Mouse (Mus musculus) stomach, postnatal 0 days (tissue): ENCODE measurements at regions not wholly inside any gene's neighbourhood (a gene's known extent, or its start where the extent isn't known, plus 50 kb on each side); places are given as distances from the start of the nearest gene placed in this dataset.

Source experiments
- ATAC-seq: fragments of 200-750 bp; cut with Nextera tagmentation; 2 replicates; pipeline ENCODE4 v1.8.0; 2017; ENCODE audit not compliant: low FRiP score, low TSS enrichment
- DNase-seq: peaks from one replicate; pipeline ENCODE4 v3.0.0-alpha.2; 2016; ENCODE audit warnings: low spot score
- H3K27ac ChIP-seq: fragments of 300-500 bp; sonication (generic); replicated peaks from 2 replicates; pipeline ENCODE4 v1.5.1; 2014; ENCODE audit warnings: mild to moderate bottlenecking, control low read depth
- H3K27me3 ChIP-seq: fragments of 300-500 bp; sonication (generic); 2 replicates; pipeline ENCODE4 v1.6.1; 2014; ENCODE audit warnings: low read length; ENCODE audit not compliant: control insufficient read depth, insufficient read depth
- H3K36me3 ChIP-seq: fragments of 300-500 bp; sonication (generic); 2 replicates; pipeline ENCODE4 v1.6.1; 2014; ENCODE audit warnings: low read length, mixed read lengths; ENCODE audit not compliant: control insufficient read depth, insufficient read depth
- H3K4me1 ChIP-seq: fragments of 300-500 bp; sonication (generic); replicated peaks from 2 replicates; pipeline ENCODE4 v1.6.1; 2014; ENCODE audit warnings: antibody characterized with exemption; ENCODE audit not compliant: control insufficient read depth, insufficient read depth
- H3K4me2 ChIP-seq: fragments of 300-500 bp; sonication (generic); replicated peaks from 2 replicates; pipeline ENCODE4 v1.6.1; 2014; ENCODE audit warnings: low read depth, mild to moderate bottlenecking, control low read depth, moderate library complexity
- H3K4me3 ChIP-seq: fragments of 300-500 bp; sonication (generic); 2 replicates; pipeline ENCODE4 v1.5.1; 2014; ENCODE audit warnings: low read depth, low read length, control low read depth
- H3K9ac ChIP-seq: fragments of 300-500 bp; sonication (generic); 2 replicates; pipeline ENCODE4 v1.6.1; 2014; ENCODE audit warnings: mild to moderate bottlenecking, low read length, control low read depth, mixed read lengths
- H3K9me3 ChIP-seq: fragments of 300-500 bp; sonication (generic); 2 replicates; pipeline ENCODE4 v1.6.1; 2016; ENCODE audit warnings: low read length; ENCODE audit not compliant: control insufficient read depth
- CTCF ChIP-seq: IDR thresholded peaks from 2 replicates; pipeline ENCODE4 v1.5.1; 2016; ENCODE audit warnings: antibody characterized with exemption, low read depth, mild to moderate bottlenecking, moderate library complexity
- EP300 ChIP-seq: optimal IDR thresholded peaks from 2 replicates; pipeline ENCODE3; 2016; ENCODE audit warnings: antibody characterized with exemption
- WGBS: fragments of 180-500 bp; shearing (Covaris S2); extraction: QIAGEN DNeasy Blood & Tissue Kit; methylation state at CpG from one replicate; pipeline ENCODE4 v1.1.7; 2014; 5-methylcytosine and 5-hydroxymethylcytosine counted together

DNA sequence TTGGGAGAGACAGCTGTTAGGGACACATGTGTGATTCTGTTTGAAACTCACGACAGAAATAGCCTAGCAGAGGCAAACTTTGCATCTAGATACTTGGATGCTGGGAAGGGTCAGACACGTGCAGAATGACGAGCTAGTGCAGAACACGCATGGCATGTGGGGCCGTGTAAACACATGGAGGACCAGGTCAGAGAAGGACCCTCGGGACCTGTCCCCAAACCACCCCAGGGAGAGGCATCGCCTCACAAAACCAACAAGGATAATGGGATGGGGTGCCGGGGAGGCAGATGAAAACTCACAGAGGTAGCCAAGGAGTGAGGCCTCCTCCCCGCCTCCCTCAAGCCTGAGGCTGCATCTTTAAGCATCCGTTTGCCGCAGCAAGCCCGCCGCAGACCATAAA, 159.6 kb downstream of the Utp6 start:
- H3K27me3 ChIP-seq: no peaks in the 10 kb centered on the region
- 39% methylated on average over 13 of the region's 13 CpGs for WGBS
- no peak for ATAC-seq
- H3K27ac ChIP-seq: peak overlapping the region; percentile 75
- DNase-seq: no peak
- TF ChIP-seq CTCF: no peak
- TF ChIP-seq EP300: no peak
- no peaks in the 10 kb centered on the region for H3K9me3 ChIP-seq
- no peak overlapping the region for H3K4me3 ChIP-seq
- no peaks in the 10 kb centered on the region for H3K36me3 ChIP-seq
- no peaks in the 10 kb centered on the region; the same call in none of the 2 replicates for H3K4me1 ChIP-seq
- H3K4me2 ChIP-seq: no peak overlapping the region
- no peak overlapping the region for H3K9ac ChIP-seq

DNA sequence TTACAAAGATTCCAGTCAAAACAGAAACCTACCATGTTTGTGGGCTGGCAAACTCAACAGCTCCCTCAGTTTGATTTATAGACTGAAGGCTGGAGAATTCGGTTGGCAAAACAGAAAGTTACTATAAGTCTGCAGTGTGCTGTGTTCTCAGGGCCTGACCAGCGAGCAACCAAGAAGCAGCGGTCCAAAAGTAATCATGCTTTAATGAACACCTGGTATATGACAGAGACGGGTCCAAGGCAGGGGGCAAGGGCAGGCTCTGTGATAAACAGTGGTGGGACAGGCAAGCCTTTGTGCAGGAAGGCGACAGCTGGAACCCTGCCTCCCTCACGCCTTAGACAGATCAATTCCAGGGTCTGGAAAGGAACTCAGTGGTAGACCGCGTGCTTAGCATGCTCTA, 161.9 kb downstream of the Utp6 start:
- Histone ChIP-seq H3K9ac (no peak overlapping the region), H3K4me3 (no peak overlapping the region), H3K4me2 (no peak overlapping the region), H3K27me3 (no peaks in the 10 kb centered on the region), H3K4me1 (no peaks in the 10 kb centered on the region; the same call in 1 of the 2 replicates), H3K36me3 (no peaks in the 10 kb centered on the region), H3K27ac (no peak overlapping the region), H3K9me3 (no peaks in the 10 kb centered on the region)
- no peak for ATAC-seq
- no peak for DNase-seq
- TF ChIP-seq EP300: no peak
- no peak for TF ChIP-seq CTCF
- WGBS: 52% methylated on average over 8 of the region's 8 CpGs

DNA sequence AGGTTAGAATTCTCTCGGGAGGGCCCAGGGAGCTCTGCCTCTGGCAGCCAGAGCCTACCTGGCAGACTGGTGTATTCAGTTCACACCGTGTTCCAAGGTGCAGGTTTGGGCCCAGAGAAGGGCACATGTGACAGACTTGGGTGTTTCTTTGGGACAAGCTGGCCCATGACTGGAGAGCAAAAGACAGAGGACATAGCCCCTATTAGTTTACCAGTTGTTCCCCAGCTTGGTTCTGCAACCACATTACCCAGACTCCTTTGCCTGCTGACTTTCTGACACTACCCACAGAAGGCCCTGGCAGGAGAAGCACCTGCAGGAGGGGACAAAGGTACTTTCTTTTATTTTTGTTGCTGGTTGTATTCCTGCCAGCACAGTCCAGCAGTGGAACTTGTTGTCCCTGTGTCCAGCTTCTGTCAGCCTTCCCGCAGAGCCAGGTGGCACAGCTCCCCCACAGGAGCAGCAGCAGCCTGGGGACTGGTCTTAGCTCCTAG, 173.9 kb downstream of the Utp6 start:
- Histone ChIP-seq H3K4me2 (no peak overlapping the region), H3K27me3 (no peaks in the 10 kb centered on the region), H3K36me3 (no peaks in the 10 kb centered on the region), H3K27ac (no peak overlapping the region), H3K9me3 (no peaks in the 10 kb centered on the region), H3K4me1 (peaks cover 17% of the 10 kb centered on the region), H3K9ac (no peak overlapping the region), H3K4me3 (no peak overlapping the region)
- no peak for DNase-seq
- 71% methylated on average over 3 of the region's 3 CpGs for WGBS
- ATAC-seq: no peak
- TF ChIP-seq CTCF (no peak), EP300 (no peak)

DNA sequence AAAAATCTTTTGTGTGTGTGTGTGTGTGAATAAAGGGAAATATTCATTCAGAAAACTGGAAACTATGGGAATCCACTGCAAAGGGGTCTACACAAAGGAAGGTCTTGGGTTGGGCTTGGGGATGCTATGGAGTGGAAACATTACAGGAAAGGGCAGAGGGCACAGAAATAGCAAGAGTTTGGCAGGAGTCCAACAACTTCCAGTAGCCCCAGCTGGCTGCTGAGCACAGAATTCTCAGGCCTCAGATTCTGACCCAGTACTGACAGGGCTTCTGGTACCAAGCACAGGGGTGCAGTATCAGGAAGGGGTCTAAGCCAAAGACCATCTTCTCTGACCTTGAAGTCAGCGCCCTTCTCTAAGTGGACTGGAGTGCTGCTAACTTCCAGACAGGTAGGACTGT, 174.4 kb downstream of the Utp6 start:
- H3K27ac ChIP-seq: no peak overlapping the region
- no peak overlapping the region for H3K4me3 ChIP-seq
- WGBS: 76% methylated on average over 1 of the region's 1 CpGs
- H3K4me1 ChIP-seq: peaks cover 16% of the 10 kb centered on the region
- H3K36me3 ChIP-seq: no peaks in the 10 kb centered on the region
- TF ChIP-seq CTCF: no peak
- no peak for TF ChIP-seq EP300
- H3K27me3 ChIP-seq: no peaks in the 10 kb centered on the region
- ATAC-seq (no peak), DNase-seq (no peak)
- H3K9me3 ChIP-seq: no peaks in the 10 kb centered on the region
- no peak overlapping the region for H3K4me2 ChIP-seq
- H3K9ac ChIP-seq: no peak overlapping the region

- Histone ChIP-seq H3K36me3 (no peaks in the 10 kb centered on the region), H3K9ac (no peak overlapping the region), H3K4me2 (no peak overlapping the region), H3K27me3 (no peaks in the 10 kb centered on the region), H3K4me3 (no peak overlapping the region), H3K4me1 (peaks cover 6% of the 10 kb centered on the region; the same call in 1 of the 2 replicates), H3K27ac (no peak overlapping the region), H3K9me3 (no peaks in the 10 kb centered on the region)
- 82% methylated on average over 3 of the region's 3 CpGs for WGBS
- DNase-seq: no peak
- TF ChIP-seq CTCF (no peak), EP300 (no peak)
- ATAC-seq: no peak
These were observed 178.1 kb downstream of the Utp6 start for GRCm38 (mm10) chr11:79784071-79784470.

DNA sequence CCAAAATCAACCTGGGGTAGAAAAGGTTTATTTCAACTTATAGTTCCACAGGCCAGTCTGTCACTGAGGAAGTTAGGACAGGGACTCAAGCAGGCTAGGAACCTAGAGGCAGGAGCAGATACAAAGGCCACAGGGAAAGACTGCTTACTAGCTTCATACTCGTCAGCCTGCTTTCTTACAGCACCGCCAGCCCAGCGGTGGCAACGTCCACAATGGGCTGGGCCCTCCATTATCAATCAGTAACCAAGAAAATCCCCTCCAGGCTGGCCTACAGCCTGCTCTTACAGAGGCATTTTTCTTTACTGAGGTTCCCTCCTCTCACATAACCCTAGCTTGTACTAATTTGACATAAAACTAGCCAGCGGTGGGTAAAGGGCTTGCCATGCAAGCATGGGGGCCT, 180.2 kb downstream of the Utp6 start:
- Histone ChIP-seq H3K27ac (no peak overlapping the region), H3K36me3 (no peaks in the 10 kb centered on the region), H3K9ac (no peak overlapping the region), H3K4me3 (no peak overlapping the region), H3K27me3 (no peaks in the 10 kb centered on the region), H3K4me1 (peaks cover 7% of the 10 kb centered on the region; the same call in 1 of the 2 replicates), H3K4me2 (no peak overlapping the region), H3K9me3 (no peaks in the 10 kb centered on the region)
- ATAC-seq (no peak), DNase-seq (peak; percentile 32)
- 58% methylated on average over 5 of the region's 5 CpGs for WGBS
- no peak for TF ChIP-seq CTCF
- TF ChIP-seq EP300: no peak
